Mouse (Mus musculus) erythroid progenitor cell, adult 5-6 weeks (primary cell): ENCODE measurements around the gene Baiap2l2. TPM values are rescaled to one million over a fixed set of nuclear protein-coding genes. Genes with fewer than 3 reads are reported as not detected.

ENCODE experiments used
- ATAC-seq: replicated peaks from 2 replicates; pipeline ENCODE4 v1.8.0; 2016; ENCODE audit warnings: moderate number of reproducible peaks, mild to moderate bottlenecking, moderate TSS enrichment, inconsistent platforms; ENCODE audit not compliant: poor library complexity, low FRiP score, severe bottlenecking
- total RNA-seq, 2 experiments: library from RNA; stranded (forward) in 1 of 2; stranded (reverse) in 1 of 2; fragments of 150-400 nt in 1 of 2; fragments of 186-747, 209-891 nt in 1 of 2; gene quantifications; 2 replicates each; pipeline versions ENCODE4 v1.2.3 to v1.2.4; 2015 to 2017; ENCODE audit warnings: low replicate concordance in 2 of 2

The Baiap2l2 gene
- total RNA-seq, 2 experiments from 2014 or later: not detected

GRCm38 (mm10) chr15:79263726-79264125 is 21.6 kb downstream of the Baiap2l2 start:
- no peak for ATAC-seq

GRCm38 (mm10) chr15:79262786-79263309 is 22.5 kb downstream of the Baiap2l2 start:
- ATAC-seq: no peak

DNA sequence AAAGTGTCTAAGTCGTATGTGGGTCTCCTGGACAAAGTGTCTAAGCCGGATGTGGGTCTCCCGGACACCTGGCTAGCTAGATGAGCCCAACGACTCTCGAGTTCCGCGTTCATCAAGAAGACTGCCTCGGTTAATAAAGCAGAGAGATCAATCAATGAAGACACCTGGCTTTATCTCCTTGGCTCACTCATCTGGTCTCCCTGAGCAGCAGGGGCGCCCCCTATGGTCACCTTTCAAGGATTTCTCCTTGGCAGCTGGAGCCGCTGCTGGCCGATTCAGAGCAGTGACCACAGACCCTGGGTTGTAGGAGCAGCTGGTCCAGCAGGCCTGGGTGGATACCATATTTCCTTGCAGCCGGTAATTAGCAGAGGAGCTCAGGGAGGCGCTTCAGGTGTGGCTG is 23.0 kb downstream of the Baiap2l2 start:
- no peak for ATAC-seq

DNA sequence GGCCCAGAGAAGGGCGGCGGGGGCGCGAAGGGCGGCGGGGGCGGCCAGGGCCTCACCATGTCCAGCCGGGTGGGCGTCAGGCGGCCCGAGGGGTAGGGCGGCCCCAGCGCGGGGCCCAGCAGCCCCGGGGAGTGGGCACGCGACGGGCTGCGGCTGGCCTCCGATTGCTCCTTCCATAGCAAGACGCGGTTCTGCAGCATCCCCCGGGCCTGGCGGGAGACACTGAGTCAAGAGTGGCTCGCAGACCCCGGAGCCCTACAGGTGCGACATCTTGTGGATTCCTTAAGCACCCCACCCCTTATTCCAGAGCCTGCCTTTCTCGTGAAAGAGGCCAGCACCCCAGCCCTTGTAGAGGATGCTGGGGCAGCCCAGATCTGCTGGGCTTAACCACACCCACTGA is 23.6 kb downstream of the Baiap2l2 start:
- ATAC-seq: no peak

DNA sequence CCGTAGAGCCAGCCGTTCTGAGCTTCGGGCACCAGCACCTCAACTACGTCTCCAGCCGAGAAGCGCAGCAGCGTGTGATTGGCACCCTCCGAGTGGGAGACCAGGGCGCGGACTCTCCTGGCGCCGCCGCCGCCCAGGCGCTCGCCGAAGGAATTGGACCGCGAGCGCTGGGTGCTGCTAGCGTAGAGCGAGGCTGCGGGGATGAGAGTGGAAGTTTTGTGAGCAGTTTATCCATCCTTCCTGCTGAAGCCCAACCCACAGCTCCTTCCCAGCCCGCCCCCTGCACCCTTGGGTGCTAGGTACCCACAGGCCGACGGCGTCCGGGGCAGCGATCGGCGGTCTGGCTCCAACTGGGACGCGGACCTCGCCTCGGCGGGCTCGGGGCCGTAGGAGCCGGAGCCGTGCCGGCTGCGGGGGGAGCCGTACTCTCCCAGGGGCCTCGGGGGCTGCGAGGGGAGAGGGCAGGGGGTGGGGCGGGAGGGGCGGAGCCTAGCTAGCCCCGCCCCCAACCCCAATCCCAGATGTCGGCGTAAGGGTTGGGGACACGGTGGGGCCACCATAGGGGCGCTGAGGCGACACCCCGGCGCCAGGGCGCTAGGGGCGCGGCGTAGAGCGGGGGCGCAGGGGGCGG is 24.1 kb downstream of the Baiap2l2 start:
- no peak for ATAC-seq

DNA sequence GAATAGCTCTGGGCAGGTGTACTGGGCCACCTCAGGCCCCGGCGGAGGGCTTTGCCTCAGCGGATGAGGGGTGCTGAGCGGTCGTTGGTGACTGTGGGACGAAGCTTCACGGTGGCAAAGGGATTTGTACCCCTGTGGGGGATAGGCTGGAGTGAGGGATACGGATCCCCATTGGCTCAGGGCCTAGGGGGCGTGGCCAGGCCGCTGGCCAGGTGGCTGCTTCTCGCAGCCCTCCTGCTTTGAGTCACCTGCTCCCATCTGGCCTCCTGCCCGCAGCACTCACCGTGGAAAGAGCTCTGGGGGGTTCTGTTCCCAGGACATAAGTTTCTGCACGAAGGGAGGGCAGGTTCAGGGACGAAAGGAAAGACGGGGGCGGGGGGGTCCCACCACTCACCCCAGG is 26.8 kb downstream of the Baiap2l2 start:
- ATAC-seq: no peak

DNA sequence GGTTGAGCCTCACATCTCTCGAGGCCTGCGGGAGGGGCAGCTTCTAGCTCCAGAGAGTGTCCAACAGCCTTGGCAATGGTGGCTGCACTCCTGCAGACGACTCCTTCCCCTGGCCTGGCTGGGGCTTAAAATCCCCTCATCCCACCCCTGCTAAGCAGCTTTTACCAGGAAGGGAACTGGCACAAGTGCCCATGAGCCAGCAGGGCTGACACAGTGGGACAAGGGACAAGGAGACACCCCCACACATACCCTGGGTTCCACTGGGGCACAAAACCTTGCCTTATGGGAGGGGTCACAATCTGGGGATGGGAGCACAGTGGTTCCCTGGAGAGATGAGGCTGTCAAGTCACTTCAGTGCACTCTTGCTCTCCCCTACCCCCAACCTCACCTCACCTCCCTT is 30.7 kb downstream of the Baiap2l2 start, which contains the start of gene Slc16a8:
TSS of gene Slc16a8 (minus strand) at position 101 of the 400 bp plus-strand sequence.
- no peak for ATAC-seq

DNA sequence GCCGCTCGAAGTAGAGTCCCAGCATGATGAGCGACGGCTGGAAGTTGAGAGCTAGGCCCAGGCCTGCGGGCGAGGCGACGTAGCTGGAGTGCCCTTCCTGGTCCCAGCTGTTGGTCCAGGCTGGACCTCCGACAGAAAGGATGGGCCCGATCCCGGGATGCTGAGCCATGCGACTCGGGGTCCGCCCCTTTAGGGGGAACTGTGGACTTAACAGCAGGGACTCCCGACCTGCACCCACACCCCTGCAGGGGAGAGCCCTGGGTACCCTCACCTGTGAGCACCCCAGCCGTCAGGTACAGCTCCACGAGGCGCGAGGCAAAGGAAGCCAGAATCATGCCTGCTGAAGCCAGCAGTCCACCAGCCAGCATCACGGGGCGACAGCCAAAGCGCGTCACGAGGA is 32.8 kb downstream of the Baiap2l2 start:
- no peak for ATAC-seq

GRCm38 (mm10) chr15:79251781-79252491 is 33.4 kb downstream of the Baiap2l2 start:
- no peak for ATAC-seq

GRCm38 (mm10) chr15:79251168-79251567 is 34.2 kb downstream of the Baiap2l2 start:
- no peak for ATAC-seq

- no peak for ATAC-seq
Observed at GRCm38 (mm10) chr15:79250236-79250635, 35.1 kb downstream of the Baiap2l2 start.

DNA sequence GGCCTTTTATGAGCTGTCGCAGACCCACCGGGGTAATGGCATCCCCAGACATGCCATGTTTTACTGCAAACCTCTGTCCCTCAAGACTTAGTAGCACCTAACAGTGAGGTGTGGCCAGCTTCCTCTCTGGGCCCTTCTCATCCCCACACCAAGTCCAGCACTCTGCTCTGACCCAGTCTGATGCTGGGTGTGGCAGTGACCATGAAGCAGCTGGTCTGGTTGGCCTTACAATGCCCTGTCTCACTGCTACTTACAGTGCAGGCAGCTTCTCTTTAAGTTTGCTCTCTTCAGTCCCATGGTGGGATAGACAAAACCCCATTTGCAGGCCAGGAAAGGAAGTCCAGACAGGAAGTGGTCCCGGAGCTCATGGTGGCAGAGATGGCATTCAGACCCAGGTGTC is 40.0 kb downstream of the Baiap2l2 start:
- ATAC-seq: no peak

- ATAC-seq: no peak
Observed at GRCm38 (mm10) chr15:79244071-79244893, 41.1 kb downstream of the Baiap2l2 start.

DNA sequence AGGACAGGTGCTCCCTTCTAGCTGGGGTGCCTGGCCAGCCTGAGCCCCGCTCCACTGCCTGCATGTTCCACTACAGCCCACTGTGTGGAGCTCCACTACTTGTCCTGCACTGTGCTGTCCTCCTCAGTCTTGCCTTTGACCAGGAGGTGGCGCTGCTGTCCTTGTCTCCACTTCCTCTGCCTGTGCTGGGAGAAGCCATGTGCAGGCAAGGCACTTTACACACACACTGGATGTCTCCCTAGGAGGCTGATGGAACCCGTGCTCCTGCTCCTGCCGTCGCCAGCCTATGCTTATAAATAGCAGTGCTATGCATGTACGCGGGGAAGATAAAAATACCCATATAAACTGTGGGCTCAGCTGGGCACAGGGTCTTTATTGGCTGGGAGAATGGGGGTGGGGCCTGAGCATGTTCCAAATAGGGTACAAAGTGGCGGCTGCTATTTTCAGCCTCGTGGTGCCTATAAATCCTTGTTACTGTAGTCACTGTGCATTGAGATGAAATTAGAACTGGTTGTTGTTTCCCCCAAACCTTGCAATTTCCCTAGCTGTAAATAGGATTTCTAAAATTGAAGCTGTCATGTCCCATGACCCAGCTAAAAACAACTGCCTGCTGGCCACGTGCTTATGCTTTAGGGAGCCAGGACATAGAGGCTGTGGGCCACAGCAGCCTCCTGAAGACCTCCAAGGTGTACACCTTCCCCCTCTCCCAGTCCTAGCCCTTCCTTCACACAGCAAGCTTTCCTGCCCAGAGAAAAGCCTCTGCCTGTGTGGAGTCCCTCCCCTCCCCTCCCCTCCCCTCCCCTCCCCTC is 41.9 kb downstream of the Baiap2l2 start:
- peak; percentile 77 for ATAC-seq

DNA sequence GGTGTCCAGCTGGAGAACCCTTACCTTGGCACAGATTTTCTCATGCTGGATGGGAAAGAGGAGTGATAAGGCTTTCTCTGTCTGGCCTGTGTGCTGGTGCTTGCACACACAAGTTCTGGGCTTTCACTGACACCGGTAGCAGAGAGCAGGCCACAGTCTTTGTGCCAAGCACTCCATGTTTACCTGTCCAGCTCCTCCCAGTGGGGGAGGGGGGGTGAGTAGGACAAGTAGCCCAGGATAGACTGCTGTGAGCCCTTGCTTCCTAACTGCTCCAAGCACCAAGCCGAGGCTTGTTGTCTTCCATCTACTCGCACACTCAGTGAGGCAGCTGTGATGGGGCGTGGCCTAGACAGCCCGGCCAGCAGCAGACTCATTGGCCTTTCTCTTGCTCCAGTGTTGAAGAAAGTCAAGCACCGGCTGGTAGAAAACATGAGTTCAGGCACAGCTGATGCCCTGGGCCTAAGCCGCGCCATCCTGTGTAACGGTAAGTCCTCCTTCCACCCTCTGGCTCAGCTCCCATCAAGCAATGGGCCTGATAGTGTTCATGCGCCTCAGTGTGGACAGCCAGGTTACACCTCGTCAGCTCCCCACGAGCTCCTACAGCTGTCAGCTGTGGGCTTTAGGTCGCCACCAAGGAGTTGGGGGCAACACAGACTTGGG is 42.6 kb downstream of the Baiap2l2 start:
- no peak for ATAC-seq

- ATAC-seq: no peak
Observed at GRCm38 (mm10) chr15:79238036-79238435, 47.3 kb downstream of the Baiap2l2 start.

DNA sequence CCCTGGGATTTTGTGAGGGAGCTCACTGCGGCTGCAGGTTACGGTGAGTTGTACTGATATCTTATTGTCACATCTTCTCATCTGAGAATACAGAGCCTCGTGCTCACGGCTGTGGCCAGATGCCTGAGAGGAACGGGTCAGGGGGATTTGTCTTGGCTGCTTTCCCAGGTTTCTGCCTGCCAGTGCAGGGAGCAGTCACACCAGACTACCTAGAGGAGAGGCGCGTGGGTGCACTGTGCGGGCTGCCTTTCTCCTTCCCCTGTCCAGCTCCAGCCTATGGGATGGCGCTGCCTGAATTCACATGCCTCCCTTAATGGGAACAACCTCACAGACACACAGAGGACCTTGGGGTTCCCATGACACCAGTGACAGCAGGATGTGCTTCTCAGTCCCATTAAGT is 50.1 kb downstream of the Baiap2l2 start:
- no peak for ATAC-seq

GRCm38 (mm10) chr15:79229058-79229821 is 56.1 kb downstream of the Baiap2l2 start, which contains the start of the genes Pick1 and Gm49486:
Gene Pick1, plus strand, starts transcription at chr15:79229173.
Gene Gm49486, plus strand, starts transcription at chr15:79229391.
- peak; percentile 93 for ATAC-seq
